12 mouse cellular contexts compared by ENCODE assay signal in genomic region chr10:111996549-111996904, GRCm38 (mm10). TPM values are rescaled to one million over a fixed set of nuclear protein-coding genes. Genes with fewer than 3 reads are reported as not detected.
DNase-seq lines count a peak whose midpoint lies in the region; ATAC-seq and TF ChIP-seq lines count a peak whose summit lies in the region.
"Had no signal": no experiment of that assay in that cellular context is flagged by ENCODE, and none has a peak within 500 bp of the region (broad histone marks: within the 10 kb centered on the region; RNA-seq: fewer than 3 reads in every experiment).

No protein-coding gene starts in this region.

- H3K4me3 ChIP-seq in C2C12 (ENCODE audit: insufficient read depth, poor library complexity, severe bottlenecking), result no peak overlapping the region
- no peak overlapping the region for H3K4me3 ChIP-seq in liver, embryonic 11.5 days (ENCODE audit: low read depth, low read length)
- H3K4me3 ChIP-seq: erythroblast, embryonic 14.5 days; midbrain, embryonic 15.5 days had no signal

- ATAC-seq in liver, embryonic 11.5 days (replicated peaks; ENCODE audit: low FRiP score), result no peak
- ATAC-seq: hindbrain, embryonic 16.5 days; midbrain, embryonic 15.5 days had no signal

- no peak overlapping the region for H3K27ac ChIP-seq in liver, embryonic 11.5 days (ENCODE audit: low read depth, low read length)
- H3K27ac ChIP-seq: midbrain, embryonic 15.5 days had no signal

- no peak overlapping the region for H3ac ChIP-seq in C2C12 (ENCODE audit: control insufficient read depth, insufficient read length, low read depth)

- no peaks in the 10 kb centered on the region for H3K9me3 ChIP-seq in liver, embryonic 11.5 days (ENCODE audit: control insufficient read depth, low read length)
- H3K9me3 ChIP-seq: midbrain, embryonic 15.5 days had no signal

- no peak for TF ChIP-seq CTCF in C2C12 (IDR thresholded peaks at IDR 0.05; ENCODE audit: control insufficient read depth, insufficient read depth, insufficient read length)

- peak overlapping the region; percentile 2; the same call in 1 of the 2 replicates for H3K4me2 ChIP-seq in liver, embryonic 11.5 days
- H3K4me2 ChIP-seq: midbrain, embryonic 15.5 days had no signal

- intact Hi-C loops in left cerebral cortex, postnatal 36 days (cut with DNase I), result no loop called here

- H3K27me3 ChIP-seq in C2C12 (ENCODE audit: control insufficient read depth, insufficient read depth, insufficient read length), result no peaks in the 10 kb centered on the region
- no peaks in the 10 kb centered on the region for H3K27me3 ChIP-seq in liver, embryonic 11.5 days (replicated peaks; ENCODE audit: control insufficient read depth, insufficient read depth, low read length)
- H3K27me3 ChIP-seq: midbrain, embryonic 15.5 days had no signal

- WGBS in liver, embryonic 11.5 days, result 69% methylated on average over 7 of the region's 7 CpGs

- H3K36me3 ChIP-seq in C2C12 (ENCODE audit: control insufficient read depth, insufficient read depth), result no peaks in the 10 kb centered on the region
- H3K36me3 ChIP-seq in liver, embryonic 11.5 days (ENCODE audit: control insufficient read depth, insufficient read depth, low read length), result no peaks in the 10 kb centered on the region
- H3K36me3 ChIP-seq: midbrain, embryonic 15.5 days had no signal

- DNase-seq in NIH3T3 (ENCODE audit: low read depth), result peak; percentile 42
- DNase-seq in liver, embryonic 11.5 days (ENCODE audit: low spot score), result no peak
- peak; percentile 11 to 15 for DNase-seq in natural killer cell, adult 2 months (ENCODE audit: low spot score in 2 of 2)
- DNase-seq in kidney, postnatal 36 days, result no peak
- no peak for DNase-seq in retina, postnatal 1 day
- no peak for DNase-seq in left cerebral cortex, postnatal 36 days (ENCODE audit: low spot score in 2 of 2)
- DNase-seq: cerebellum, adult 11 months; right cerebral cortex, adult 18-20 months had no signal

- H3K79me3 ChIP-seq in C2C12 (ENCODE audit: low read depth), result no peaks in the 10 kb centered on the region

- no peaks in the 10 kb centered on the region for H3K4me1 ChIP-seq in liver, embryonic 11.5 days (replicated peaks; ENCODE audit: control insufficient read depth, insufficient read depth, low read length)
- H3K4me1 ChIP-seq: midbrain, embryonic 15.5 days had no signal

- H3K9ac ChIP-seq in liver, embryonic 11.5 days (ENCODE audit: low read depth, low read length), result no peak overlapping the region
- H3K9ac ChIP-seq: midbrain, embryonic 15.5 days had no signal

- H3K79me2 ChIP-seq in C2C12 (ENCODE audit: control insufficient read depth, insufficient read depth), result no peaks in the 10 kb centered on the region

TF ChIP-seq in C2C12, 6 proteins besides CTCF, POLR2A, EP300 and RAD21:
- TF ChIP-seq USF1 (IDR thresholded peaks at IDR 0.05; ENCODE audit: low read depth) (no peak), CEBPB (IDR thresholded peaks at IDR 0.05; ENCODE audit: low read depth) (peak; percentile 40)
TF ChIP-seq in C2C12: peak in this region for 1.

RNA-seq across cellular contexts. Expression of gene Glipr1, which starts 5.9 kb away (rescaled TPM):
- 10.3 TPM for polyA plus RNA-seq in C2C12 (2012; fragmentation: generic; extraction: Trizol)
- 7.8 and 9.8 TPM in 2 replicates for polyA plus RNA-seq in liver, embryonic 11.5 days (2014; fragmentation: Nextera tagmentation; extraction: Ambion mirVana)
- under 1 TPM; 0.62 to 0.88 TPM for total RNA-seq in left cerebral cortex, postnatal 36 days (2021)
- polyA plus RNA-seq: erythroblast, embryonic 14.5 days had no signal

RNA-seq across cellular contexts. Expression of gene Krr1, which starts 24.1 kb away (rescaled TPM):
- 10.2 TPM for polyA plus RNA-seq in C2C12 (2012; fragmentation: generic; extraction: Trizol)
- polyA plus RNA-seq in liver, embryonic 11.5 days (2014; fragmentation: Nextera tagmentation; extraction: Ambion mirVana), result 56.5 and 57.6 TPM in 2 replicates
- total RNA-seq in left cerebral cortex, postnatal 36 days (2021), result 10 to 100 TPM; 35.3 to 38.8 TPM

Comparison
In these comparisons a context has a peak if more than half of its experiments do, and no peak if none do; other contexts are left out.
1. DNase-seq: peak in NIH3T3 (single experiment) and natural killer cell, adult 2 months (2 of 2); none in liver, embryonic 11.5 days (single experiment), kidney, postnatal 36 days (0 of 2), retina, postnatal 1 day (single experiment) and left cerebral cortex, postnatal 36 days (0 of 2).